Mouse (Mus musculus) left cerebral cortex, postnatal 25 days (tissue): ENCODE measurements around the gene Celf2. TPM values are rescaled to one million over a fixed set of nuclear protein-coding genes. Genes with fewer than 3 reads are reported as not detected.
A peak's percentile ranks its signal among the peaks of the same experiment; 100 is the strongest.

Experiments
- DNase-seq, 2 experiments: peaks; one replicate each; pipeline ENCODE4 v3.0.0; 2022; ENCODE audit warnings: low spot score in 2 of 2, mixed read lengths in 1 of 2
- intact Hi-C: fragments of 180-260 bp; cut with DNase I; formaldehyde crosslinking; loops from one replicate; pipeline ENCODE4 v1.15.1; 2025
- total RNA-seq, 2 experiments: library from RNA; stranded (reverse); gene quantifications; 2 replicates each; pipeline ENCODE4 v1.2.3; 2021

Gene Celf2
- total RNA-seq, 2 experiments from 2014 or later = 424 to 492 TPM

GRCm38 (mm10) chr2:7063574-7064192 lies 445.7 kb downstream of the Celf2 start:
- peak in 1 of 2 experiments; percentile 67 for DNase-seq
- intact Hi-C loops = no loop called here

DNA sequence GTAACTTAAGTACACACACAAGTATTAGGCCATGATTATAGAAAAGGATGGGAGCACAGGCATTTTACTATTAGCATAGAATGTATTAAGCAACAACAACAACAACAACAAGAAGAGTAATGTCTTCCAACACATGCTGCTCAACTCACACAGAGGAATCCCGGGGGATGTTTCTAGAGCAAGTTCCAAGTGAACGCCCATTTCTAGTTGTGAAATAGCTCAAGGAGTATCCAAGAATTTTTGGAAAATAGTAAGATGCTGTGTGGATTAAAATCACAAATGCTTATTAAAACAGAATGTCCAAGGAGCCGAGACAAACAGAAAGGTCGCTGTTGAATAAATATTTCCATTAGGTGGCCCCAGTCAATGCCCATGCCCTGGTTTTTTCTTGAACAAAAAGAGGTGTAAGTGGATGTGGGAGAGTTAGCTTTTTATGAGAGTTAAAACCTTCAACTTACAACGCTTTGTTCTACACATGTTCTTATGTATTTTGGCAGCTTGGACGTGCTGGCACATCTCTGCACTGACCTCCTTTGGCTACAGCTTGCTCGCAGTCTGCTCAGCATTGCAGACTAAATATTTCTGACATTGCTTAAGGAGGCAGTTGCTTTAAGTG lies 448.8 kb downstream of the Celf2 start:
- DNase-seq = peak in 1 of 2 experiments; percentile 56
- intact Hi-C loops = no loop called here

DNA sequence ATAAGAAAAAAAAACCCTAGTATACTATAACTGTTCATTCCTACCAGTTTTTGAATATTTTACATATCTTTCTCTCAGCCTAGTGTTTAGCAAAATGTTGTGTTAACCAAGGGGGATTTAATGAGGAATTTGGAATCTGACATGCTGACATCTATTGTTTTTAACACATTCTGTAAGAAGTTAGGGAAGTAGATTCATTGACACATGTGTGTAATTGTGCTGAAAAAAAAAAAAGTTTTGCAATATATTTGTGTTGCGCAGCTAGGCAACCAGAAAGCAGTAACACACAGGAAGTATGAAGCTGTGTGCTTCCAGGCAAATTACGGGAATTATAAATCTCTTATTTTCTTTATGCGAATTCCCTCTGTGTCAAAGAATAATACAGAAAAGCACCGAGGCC lies 453.0 kb downstream of the Celf2 start:
- DNase-seq = no peak
- intact Hi-C loops = no loop called here

- intact Hi-C loops = no loop called here
- peak in 1 of 2 experiments; percentile 52 for DNase-seq
Observed at GRCm38 (mm10) chr2:7055958-7056357, 453.4 kb downstream of the Celf2 start.

GRCm38 (mm10) chr2:7051090-7051489 lies 458.3 kb downstream of the Celf2 start:
- DNase-seq = peak in 1 of 2 experiments; percentile 86
- intact Hi-C loops = no loop called here

DNA sequence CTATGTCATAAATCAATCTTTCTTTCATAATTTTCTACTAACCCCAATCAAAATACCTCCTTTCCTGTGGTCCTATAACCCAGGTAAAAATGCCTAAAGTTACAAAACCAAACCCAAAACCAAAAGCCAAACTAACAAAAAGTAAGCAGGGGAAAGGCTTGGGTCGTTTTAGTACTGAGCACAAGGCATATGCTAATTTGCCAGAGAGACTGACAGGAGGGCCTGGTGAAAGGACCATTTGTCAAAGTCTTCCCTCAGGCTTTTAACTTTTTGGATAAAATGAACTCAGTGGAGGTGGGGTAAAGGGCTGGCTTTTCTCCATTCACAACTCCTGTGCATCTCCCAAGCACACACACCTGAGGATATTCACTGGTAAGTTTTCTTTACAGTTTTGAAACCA lies 463.2 kb downstream of the Celf2 start:
- intact Hi-C loops = no loop called here
- no peak for DNase-seq

GRCm38 (mm10) chr2:7045531-7045930 lies 463.8 kb downstream of the Celf2 start:
- intact Hi-C loops = no loop called here
- DNase-seq = no peak

DNA sequence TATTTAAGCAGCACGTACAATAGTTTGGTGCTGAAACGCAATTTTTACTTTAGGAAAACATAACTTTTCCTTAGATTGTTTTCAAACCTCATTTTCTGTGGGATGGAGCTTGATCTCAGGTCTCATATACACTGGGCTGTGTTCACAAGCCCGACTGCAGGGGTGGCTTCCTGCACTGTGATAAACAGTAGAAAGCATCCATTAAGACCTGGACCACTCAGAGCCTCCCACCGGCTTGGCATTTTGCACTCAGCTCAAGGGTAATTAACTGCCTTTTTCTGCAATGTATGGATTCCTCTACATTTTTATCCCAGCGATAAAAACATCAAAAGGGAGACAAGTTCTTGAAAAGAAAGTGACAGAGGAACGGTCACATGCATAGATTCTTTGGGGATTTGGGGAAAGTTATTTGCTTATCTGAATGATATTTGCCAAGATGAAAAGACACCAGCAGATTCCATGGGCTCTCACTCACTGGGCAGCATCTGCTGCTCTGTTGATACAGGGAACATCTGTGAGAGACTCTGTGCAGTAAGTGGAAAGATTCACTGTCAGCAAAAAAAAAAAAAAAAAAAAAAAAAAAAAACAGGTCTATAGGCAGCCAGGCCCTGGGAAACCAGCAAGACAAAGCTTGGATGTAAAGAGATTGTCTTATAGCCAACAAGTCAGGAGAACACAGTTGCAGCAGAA lies 465.4 kb downstream of the Celf2 start:
- DNase-seq = no peak

GRCm38 (mm10) chr2:7040940-7041339 lies 468.4 kb downstream of the Celf2 start:
- intact Hi-C loops = no loop called here
- no peak for DNase-seq

More for the DNA sequence above, 465.4 kb downstream of the Celf2 start:
- intact Hi-C loops = no loop called here

DNA sequence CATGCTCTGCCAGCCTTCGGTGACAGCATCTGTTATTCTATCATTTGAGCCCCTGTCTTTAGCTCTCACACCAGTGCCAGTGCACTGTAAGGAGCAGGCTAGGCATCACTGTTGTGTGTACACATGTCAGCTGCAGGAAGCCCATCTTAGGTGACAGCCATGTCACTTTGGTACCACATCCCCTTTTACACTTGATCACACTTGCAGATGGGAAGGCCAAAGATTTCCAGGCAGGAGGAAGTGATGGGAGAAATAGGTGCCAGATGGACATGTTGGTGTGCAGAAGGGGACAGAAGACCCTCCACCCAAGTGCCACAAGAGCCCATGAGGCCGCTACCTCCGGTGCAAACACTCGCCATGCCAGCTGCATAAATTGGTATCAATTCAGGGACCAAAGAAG lies 470.4 kb downstream of the Celf2 start:
- intact Hi-C loops = no loop called here
- DNase-seq = no peak

DNA sequence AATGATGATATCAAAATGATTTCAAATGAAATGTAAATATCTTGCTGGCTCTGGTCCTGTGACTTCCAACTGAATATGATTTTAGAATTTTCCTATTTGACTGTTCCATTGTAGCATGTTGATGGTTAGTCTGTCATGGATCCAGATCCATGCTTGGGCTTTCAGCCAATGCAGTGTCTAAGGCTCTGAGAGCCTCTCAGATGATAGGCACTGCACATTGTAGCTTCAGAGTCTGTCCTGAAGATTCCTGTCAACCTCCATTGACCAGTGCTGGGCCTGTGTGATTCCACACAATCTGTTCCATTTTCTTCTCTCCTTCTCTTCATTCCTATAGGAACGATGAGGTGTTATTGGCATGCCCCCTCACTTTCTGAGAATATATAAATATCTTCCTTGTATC lies 478.0 kb downstream of the Celf2 start:
- DNase-seq = no peak
- intact Hi-C loops = no loop called here

GRCm38 (mm10) chr2:7026737-7027136 lies 482.6 kb downstream of the Celf2 start:
- no peak for DNase-seq
- intact Hi-C loops = no loop called here

DNA sequence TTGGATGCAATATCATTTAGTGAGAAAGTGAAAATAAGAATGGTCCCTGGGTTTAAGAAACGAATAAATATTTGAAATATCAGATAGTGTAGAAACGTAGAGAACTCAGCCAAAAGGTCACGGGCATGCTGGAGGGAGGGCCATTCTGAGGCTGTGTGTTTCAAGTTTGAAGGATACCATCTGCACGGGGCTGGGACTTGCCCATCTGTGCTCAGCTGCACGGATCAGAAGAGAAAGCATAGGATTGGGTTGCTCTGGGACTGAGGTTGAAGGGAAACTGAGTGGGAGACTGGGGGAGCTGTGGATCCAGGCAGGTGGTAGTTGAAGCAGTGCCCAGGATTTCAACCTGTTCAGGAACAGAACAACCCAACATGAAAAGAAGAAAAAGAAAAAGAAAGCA lies 483.8 kb downstream of the Celf2 start:
- intact Hi-C loops = no loop called here
- no peak for DNase-seq

GRCm38 (mm10) chr2:7022184-7022583 lies 487.2 kb downstream of the Celf2 start:
- intact Hi-C loops = no loop called here

DNA sequence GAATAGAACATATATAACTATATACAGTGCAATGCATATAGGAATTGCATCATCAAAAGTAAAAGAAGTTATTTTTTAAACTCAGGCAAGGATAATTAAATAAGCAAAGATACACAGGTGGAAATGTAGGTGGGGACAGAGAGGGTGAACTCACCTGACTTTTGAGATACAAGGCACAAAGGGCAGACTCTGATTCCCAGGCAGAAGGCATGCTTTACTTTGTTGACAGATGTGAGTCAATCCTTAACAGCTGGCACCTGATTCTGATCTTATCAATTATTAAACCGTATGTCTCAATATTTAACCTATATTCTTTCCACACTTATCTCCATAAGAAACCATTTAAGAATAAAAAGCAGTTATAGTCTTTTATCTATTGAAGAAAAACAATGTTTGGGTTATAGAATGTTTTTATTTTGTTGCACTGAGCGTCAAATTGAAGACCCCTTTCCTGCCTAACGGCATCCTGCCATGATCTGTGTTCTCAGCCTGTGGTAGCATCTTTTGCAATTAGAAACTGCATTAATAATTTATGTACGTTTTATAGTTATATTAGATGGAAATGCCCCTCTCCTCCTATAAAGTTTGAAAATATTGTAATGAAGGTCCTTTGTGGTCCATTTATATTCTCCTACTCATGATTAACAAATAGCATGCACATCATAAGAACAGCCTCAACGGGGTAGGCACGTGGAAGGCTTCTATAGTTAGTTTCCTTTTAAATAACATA lies 491.8 kb downstream of the Celf2 start:
- intact Hi-C loops = no loop called here
- DNase-seq = no peak

More at GRCm38 (mm10) chr2:7022184-7022583, 487.2 kb downstream of the Celf2 start:
- DNase-seq = no peak

GRCm38 (mm10) chr2:7013126-7013525 lies 496.2 kb downstream of the Celf2 start:
- intact Hi-C loops = no loop called here
- no peak for DNase-seq

- intact Hi-C loops = no loop called here
- DNase-seq = peak in 1 of 2 experiments; percentile 70
Observed at GRCm38 (mm10) chr2:7006816-7007215, 502.5 kb downstream of the Celf2 start.

- no peak for DNase-seq
- intact Hi-C loops = no loop called here
Observed at GRCm38 (mm10) chr2:7001967-7002366, 507.4 kb downstream of the Celf2 start.

- intact Hi-C loops = no loop called here
- peak in 1 of 2 experiments; percentile 52 for DNase-seq
Observed at GRCm38 (mm10) chr2:6991010-6991421, 518.3 kb downstream of the Celf2 start.

- intact Hi-C loops = no loop called here
- DNase-seq = no peak
Observed at GRCm38 (mm10) chr2:6985706-6986105, 523.7 kb downstream of the Celf2 start.
